Mouse (Mus musculus): ENCODE data around the gene Bcap31. TPM values are rescaled to one million over a fixed set of nuclear protein-coding genes. Genes with fewer than 3 reads are reported as not detected.
A peak's percentile ranks its signal among the peaks of the same experiment; 100 is the strongest.

The Bcap31 gene
- polyA plus RNA-seq, 1 experiment from 2014 or later: 130 TPM

DNA sequence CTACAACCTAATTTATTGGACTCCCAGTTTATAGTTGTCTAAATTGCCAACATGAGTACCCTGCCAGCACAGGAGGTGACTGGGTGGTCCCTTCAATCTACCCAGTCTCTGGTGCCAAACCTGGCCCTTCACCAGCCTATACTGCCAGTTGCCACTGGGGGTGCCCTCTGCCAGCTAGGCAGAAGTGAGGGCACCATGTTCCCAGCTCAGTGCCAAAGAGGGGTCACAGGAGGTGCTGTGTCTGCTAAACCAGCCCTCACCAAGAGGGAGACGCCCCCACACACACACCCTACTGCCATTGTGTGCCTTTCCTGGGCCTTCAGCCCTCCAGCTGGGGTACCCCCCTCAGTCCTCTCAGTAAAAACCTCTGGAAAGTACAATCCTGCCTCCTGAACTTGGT is 22.2 kb upstream of the Bcap31 start:
- Histone ChIP-seq H3K9me3 (replicated peaks; ENCODE audit: control insufficient read depth, low read length, poor library complexity, severe bottlenecking) (no peaks in the 10 kb centered on the region), H3K27me3 (ENCODE audit: control insufficient read depth, insufficient read depth, low read depth, low read length) (no peaks in the 10 kb centered on the region), H3K9ac (ENCODE audit: low read depth, low read length) (no peak overlapping the region), H3K36me3 (ENCODE audit: control insufficient read depth, insufficient read depth, low read length) (no peaks in the 10 kb centered on the region), H3K27ac (ENCODE audit: low read length) (no peak overlapping the region), H3K4me3 (ENCODE audit: low read depth, low read length) (no peak overlapping the region), H3K4me2 (ENCODE audit: low read length) (no peak overlapping the region), H3K4me1 (ENCODE audit: control insufficient read depth, insufficient read depth, low read length) (no peaks in the 10 kb centered on the region)
- 50% methylated on average over 1 of the region's 1 CpGs for WGBS
- no peak for ATAC-seq

DNA sequence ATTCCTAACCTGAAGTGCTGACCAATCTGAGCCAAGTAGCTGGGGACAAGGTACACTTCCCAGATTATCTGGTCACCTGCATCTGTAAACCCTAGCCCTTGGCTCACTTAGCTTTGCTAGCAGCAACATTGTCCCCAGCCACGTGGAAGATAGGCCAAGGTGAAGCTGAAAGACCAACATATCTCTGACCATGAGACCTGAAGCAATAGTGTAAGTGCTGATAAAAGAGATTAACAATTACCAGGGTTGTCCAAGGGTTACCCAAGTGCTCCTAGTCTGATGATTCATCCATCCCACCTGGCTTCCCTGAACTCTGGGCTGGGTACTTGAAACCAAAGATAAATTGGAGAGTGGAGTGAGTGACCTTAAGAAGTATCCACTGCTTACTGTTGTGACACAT is 14.9 kb upstream of the Bcap31 start:
- Histone ChIP-seq H3K9me3 (replicated peaks; ENCODE audit: control insufficient read depth, low read length, poor library complexity, severe bottlenecking) (no peaks in the 10 kb centered on the region), H3K36me3 (ENCODE audit: control insufficient read depth, insufficient read depth, low read length) (no peaks in the 10 kb centered on the region; the same call in 1 of the 2 replicates), H3K4me3 (ENCODE audit: low read depth, low read length) (no peak overlapping the region), H3K4me2 (ENCODE audit: low read length) (no peak overlapping the region), H3K9ac (ENCODE audit: low read depth, low read length) (no peak overlapping the region), H3K4me1 (ENCODE audit: control insufficient read depth, insufficient read depth, low read length) (no peaks in the 10 kb centered on the region), H3K27me3 (ENCODE audit: control insufficient read depth, insufficient read depth, low read depth, low read length) (no peaks in the 10 kb centered on the region), H3K27ac (ENCODE audit: low read length) (no peak overlapping the region)
- 40% methylated on average over 1 of the region's 1 CpGs for WGBS
- no peak for ATAC-seq

DNA sequence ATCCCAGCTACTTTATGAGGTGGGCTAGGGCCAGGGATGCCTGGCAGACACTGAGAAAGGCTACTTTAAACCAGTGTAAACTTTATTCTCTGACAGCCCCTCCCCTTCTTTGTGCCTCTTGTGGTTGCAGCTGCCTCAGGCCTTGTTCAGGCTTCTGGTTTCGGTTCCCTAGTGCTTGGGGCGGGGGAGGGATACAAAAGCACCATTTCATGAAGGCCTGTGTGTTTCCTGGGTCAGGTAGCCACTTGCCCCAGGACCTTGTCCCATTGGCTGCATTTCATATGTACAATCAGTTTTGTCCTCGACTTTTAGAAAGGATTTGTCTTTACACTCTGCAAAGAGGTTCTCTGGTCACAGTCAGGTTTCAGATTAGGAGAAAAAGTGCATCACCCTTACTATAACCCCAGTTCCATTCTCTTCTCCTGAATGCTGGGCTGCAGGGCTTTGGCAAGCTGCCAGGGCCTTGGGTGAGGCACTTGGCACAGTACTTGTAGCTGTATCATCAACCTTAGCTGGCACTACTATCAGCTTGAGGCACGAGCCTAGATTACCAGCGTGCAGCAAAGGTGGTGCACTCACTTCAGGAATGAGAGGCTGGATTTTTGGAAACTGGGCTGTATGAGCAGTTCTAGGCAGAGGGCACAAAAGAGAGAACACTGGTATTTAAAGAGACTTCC is 2.8 kb upstream of the Bcap31 start:
- Histone ChIP-seq H3K4me1 (ENCODE audit: control insufficient read depth, insufficient read depth, low read length) (peaks cover 16% of the 10 kb centered on the region), H3K9me3 (replicated peaks; ENCODE audit: control insufficient read depth, low read length, poor library complexity, severe bottlenecking) (no peaks in the 10 kb centered on the region), H3K27ac (ENCODE audit: low read length) (no peak overlapping the region), H3K9ac (ENCODE audit: low read depth, low read length) (no peak overlapping the region), H3K4me3 (ENCODE audit: low read depth, low read length) (no peak overlapping the region), H3K36me3 (ENCODE audit: control insufficient read depth, insufficient read depth, low read length) (no peaks in the 10 kb centered on the region), H3K4me2 (ENCODE audit: low read length) (peak overlapping the region; percentile 23; the same call in 1 of the 2 replicates), H3K27me3 (ENCODE audit: control insufficient read depth, insufficient read depth, low read depth, low read length) (no peaks in the 10 kb centered on the region)
- WGBS: 47% methylated on average over 5 of the region's 5 CpGs
- no peak for ATAC-seq

DNA sequence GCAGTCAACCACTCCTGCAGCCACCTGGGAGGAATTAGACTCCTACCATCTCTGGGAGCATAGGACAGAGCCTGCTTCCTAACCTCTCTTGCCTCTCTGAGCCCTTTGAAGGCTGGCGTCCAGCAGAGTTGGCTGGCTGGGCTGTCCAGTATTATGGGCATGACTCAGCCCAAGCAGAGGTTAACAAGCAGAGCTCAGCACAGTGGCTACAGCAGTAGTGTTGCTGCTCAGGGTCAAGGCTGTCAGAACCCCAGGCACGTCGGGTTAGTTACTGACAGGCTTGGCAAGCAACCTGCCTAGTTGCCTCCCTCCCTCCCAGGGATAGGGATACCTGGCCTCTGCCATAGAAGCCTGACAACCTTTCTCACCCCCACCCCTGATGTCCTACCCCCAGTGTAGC is 2.3 kb upstream of the Bcap31 start:
- Histone ChIP-seq H3K27me3 (ENCODE audit: control insufficient read depth, insufficient read depth, low read depth, low read length) (no peaks in the 10 kb centered on the region), H3K9me3 (replicated peaks; ENCODE audit: control insufficient read depth, low read length, poor library complexity, severe bottlenecking) (no peaks in the 10 kb centered on the region), H3K4me2 (ENCODE audit: low read length) (peak overlapping the region; percentile 23; the same call in 1 of the 2 replicates), H3K9ac (ENCODE audit: low read depth, low read length) (no peak overlapping the region), H3K4me1 (ENCODE audit: control insufficient read depth, insufficient read depth, low read length) (peaks cover 16% of the 10 kb centered on the region), H3K27ac (ENCODE audit: low read length) (no peak overlapping the region), H3K36me3 (ENCODE audit: control insufficient read depth, insufficient read depth, low read length) (no peaks in the 10 kb centered on the region), H3K4me3 (ENCODE audit: low read depth, low read length) (no peak overlapping the region)
- 54% methylated on average over 3 of the region's 3 CpGs for WGBS
- no peak for ATAC-seq

DNA sequence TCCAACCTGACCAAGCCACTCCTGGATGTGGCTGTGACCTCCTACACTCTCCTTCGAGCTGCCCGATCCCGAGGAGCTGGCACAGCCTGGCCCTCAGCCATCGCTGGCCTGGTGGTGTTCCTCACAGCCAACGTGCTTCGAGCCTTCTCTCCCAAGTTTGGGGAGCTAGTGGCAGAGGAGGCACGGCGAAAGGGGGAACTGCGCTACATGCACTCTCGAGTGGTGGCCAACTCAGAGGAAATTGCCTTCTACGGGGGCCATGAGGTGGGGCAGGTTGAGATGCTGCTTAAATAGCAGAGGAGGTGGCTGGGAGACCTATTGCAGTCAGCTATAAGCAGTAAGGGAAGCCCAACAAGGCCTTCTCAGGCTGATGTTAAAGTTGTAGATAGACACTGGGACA is 1.7 kb upstream of the Bcap31 start:
- no peaks in the 10 kb centered on the region for H3K9me3 ChIP-seq (replicated peaks; ENCODE audit: control insufficient read depth, low read length, poor library complexity, severe bottlenecking)
- H3K4me2 ChIP-seq (ENCODE audit: low read length): peak overlapping the region; percentile 71
- H3K9ac ChIP-seq (ENCODE audit: low read depth, low read length): peak overlapping the region; percentile 60; the same call in 1 of the 2 replicates
- WGBS: 73% methylated on average over 11 of the region's 11 CpGs
- H3K27ac ChIP-seq (ENCODE audit: low read length): no peak overlapping the region
- H3K4me3 ChIP-seq (ENCODE audit: low read depth, low read length): 0 out of 2 replicates have a peak overlapping the region, but pooled peaks have one; percentile 54
- no peaks in the 10 kb centered on the region for H3K27me3 ChIP-seq (ENCODE audit: control insufficient read depth, insufficient read depth, low read depth, low read length)
- H3K4me1 ChIP-seq (ENCODE audit: control insufficient read depth, insufficient read depth, low read length): peaks cover 16% of the 10 kb centered on the region
- no peaks in the 10 kb centered on the region for H3K36me3 ChIP-seq (ENCODE audit: control insufficient read depth, insufficient read depth, low read length)
- no peak for ATAC-seq

GRCm38 (mm10) chrX:73716709-73717545 is 952 bp upstream of the Bcap31 start:
- Histone ChIP-seq H3K9ac (ENCODE audit: low read depth, low read length) (peak overlapping the region; percentile 60), H3K4me3 (ENCODE audit: low read depth, low read length) (peak overlapping the region; percentile 54), H3K36me3 (ENCODE audit: control insufficient read depth, insufficient read depth, low read length) (no peaks in the 10 kb centered on the region), H3K27ac (ENCODE audit: low read length) (peak overlapping the region; percentile 81; the same call in 1 of the 2 replicates), H3K4me2 (ENCODE audit: low read length) (peak overlapping the region; percentile 71), H3K27me3 (ENCODE audit: control insufficient read depth, insufficient read depth, low read depth, low read length) (no peaks in the 10 kb centered on the region), H3K4me1 (ENCODE audit: control insufficient read depth, insufficient read depth, low read length) (peaks cover 16% of the 10 kb centered on the region), H3K9me3 (replicated peaks; ENCODE audit: control insufficient read depth, low read length, poor library complexity, severe bottlenecking) (no peaks in the 10 kb centered on the region)
- ATAC-seq: peak; percentile 73
- WGBS: 26% methylated on average over 30 of the region's 30 CpGs

GRCm38 (mm10) chrX:73715476-73716108 is 383 bp downstream of the Bcap31 start:
- Histone ChIP-seq H3K27ac (ENCODE audit: low read length) (peak overlapping the region; percentile 42; the same call in 1 of the 2 replicates), H3K4me2 (ENCODE audit: low read length) (peak overlapping the region; percentile 71), H3K27me3 (ENCODE audit: control insufficient read depth, insufficient read depth, low read depth, low read length) (no peaks in the 10 kb centered on the region), H3K4me3 (ENCODE audit: low read depth, low read length) (peak overlapping the region; percentile 54), H3K9me3 (replicated peaks; ENCODE audit: control insufficient read depth, low read length, poor library complexity, severe bottlenecking) (no peaks in the 10 kb centered on the region), H3K4me1 (ENCODE audit: control insufficient read depth, insufficient read depth, low read length) (peaks cover 16% of the 10 kb centered on the region), H3K9ac (ENCODE audit: low read depth, low read length) (peak overlapping the region; percentile 60), H3K36me3 (ENCODE audit: control insufficient read depth, insufficient read depth, low read length) (no peaks in the 10 kb centered on the region)
- 28% methylated on average over 21 of the region's 21 CpGs for WGBS
- ATAC-seq: peak; percentile 54; the same call in 1 of the 2 replicates

DNA sequence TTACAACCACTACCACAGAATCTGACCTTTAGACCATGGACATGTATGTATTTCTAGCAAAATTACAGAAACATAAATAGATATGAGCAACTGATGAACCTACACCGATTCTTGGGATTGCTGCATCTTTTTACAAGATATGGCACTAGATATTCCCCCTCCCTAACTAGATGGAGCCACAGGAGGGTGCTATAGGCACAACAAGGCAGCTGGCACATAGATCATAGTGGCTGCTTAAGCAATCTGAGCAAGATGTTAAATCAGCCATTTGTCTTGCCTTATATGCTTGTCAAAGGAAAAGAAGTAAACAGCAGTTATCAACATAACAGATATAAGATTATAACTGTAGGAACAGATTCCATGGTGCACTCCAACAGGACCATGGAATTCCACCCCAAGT is 15.5 kb downstream of the Bcap31 start:
- H3K27me3 ChIP-seq (ENCODE audit: control insufficient read depth, insufficient read depth, low read depth, low read length): no peaks in the 10 kb centered on the region
- 78% methylated on average over 1 of the region's 1 CpGs for WGBS
- H3K4me2 ChIP-seq (ENCODE audit: low read length): no peak overlapping the region
- H3K4me3 ChIP-seq (ENCODE audit: low read depth, low read length): no peak overlapping the region
- H3K9me3 ChIP-seq (replicated peaks; ENCODE audit: control insufficient read depth, low read length, poor library complexity, severe bottlenecking): no peaks in the 10 kb centered on the region
- no peaks in the 10 kb centered on the region for H3K4me1 ChIP-seq (ENCODE audit: control insufficient read depth, insufficient read depth, low read length)
- H3K9ac ChIP-seq (ENCODE audit: low read depth, low read length): no peak overlapping the region
- H3K27ac ChIP-seq (ENCODE audit: low read length): no peak overlapping the region
- ATAC-seq: no peak
- no peaks in the 10 kb centered on the region for H3K36me3 ChIP-seq (ENCODE audit: control insufficient read depth, insufficient read depth, low read length)

Data from midbrain, embryonic 16.5 days (tissue).